ENCODE assay signal across 26 mouse cellular contexts in the genomic region with DNA sequence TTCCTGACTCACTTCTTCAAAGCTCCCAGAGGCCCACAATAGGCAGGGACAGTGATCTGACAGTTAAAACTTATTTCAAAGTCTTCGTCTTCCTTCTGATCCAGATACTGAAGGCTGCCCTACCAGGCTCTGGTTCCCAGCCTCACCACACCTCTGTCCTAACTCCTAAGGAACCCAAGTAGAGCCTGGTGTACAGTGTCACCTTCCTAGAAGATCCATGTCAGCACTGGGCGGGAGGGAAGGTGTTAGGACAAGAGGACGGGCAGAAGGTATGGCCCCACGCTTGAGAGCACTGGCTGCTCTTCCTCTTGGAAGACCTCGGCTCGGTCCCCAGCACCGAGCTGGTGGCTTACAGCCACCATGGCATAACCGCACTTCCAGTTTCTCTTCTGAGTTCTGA. TPM values are rescaled to one million over a fixed set of nuclear protein-coding genes. Genes with fewer than 3 reads are reported as not detected.
"Had no signal": no experiment of that assay in that cellular context is flagged by ENCODE, and none has a peak within 500 bp of the region (broad histone marks: within the 10 kb centered on the region; RNA-seq: fewer than 3 reads in every experiment).

No protein-coding gene starts in this region.

- ATAC-seq: liver, postnatal 0 days; lung, postnatal 0 days; midbrain, embryonic 13.5 days; midbrain, embryonic 16.5 days had no signal

- H3K4me2 ChIP-seq: lung, embryonic 15.5 days; midbrain, embryonic 11.5 days; midbrain, embryonic 13.5 days; neural tube, embryonic 13.5 days; neural tube, embryonic 15.5 days; stomach, embryonic 15.5 days had no signal

- H3K9me3 ChIP-seq: lung, embryonic 15.5 days; midbrain, embryonic 13.5 days; neural tube, embryonic 13.5 days; neural tube, embryonic 15.5 days; stomach, embryonic 15.5 days had no signal

- H3K27ac ChIP-seq: lung, embryonic 15.5 days; macrophage; midbrain, embryonic 13.5 days; neural tube, embryonic 13.5 days; neural tube, embryonic 15.5 days; stomach, embryonic 15.5 days; stomach, postnatal 0 days had no signal

- H3K4me3 ChIP-seq: lung, embryonic 15.5 days; megakaryocyte, embryonic 14.5 days; midbrain, embryonic 13.5 days; myocyte; neural tube, embryonic 13.5 days; neural tube, embryonic 15.5 days; stomach, embryonic 15.5 days had no signal

- DNase-seq: liver, postnatal 0 days; lung, adult 2 months; lung, postnatal 14 days; lung, postnatal 36 days; retina, postnatal 1 day; right cerebral cortex, adult 18-20 months; right cerebral cortex, postnatal 25 days; right cerebral cortex, postnatal 4 days; thymus, adult 2 months; thymus, postnatal 25 days; thymus, postnatal 4 days had no signal

- H3K9ac ChIP-seq: liver, postnatal 0 days; lung, embryonic 15.5 days; midbrain, embryonic 13.5 days; neural tube, embryonic 13.5 days; neural tube, embryonic 15.5 days; stomach, embryonic 15.5 days had no signal

- H3K27me3 ChIP-seq: lung, embryonic 15.5 days; megakaryocyte, embryonic 14.5 days; midbrain, embryonic 13.5 days; neural tube, embryonic 13.5 days; neural tube, embryonic 15.5 days; stomach, embryonic 15.5 days had no signal

RNA-seq across cellular contexts. Expression of gene Cabp1, which starts 45.8 kb away (rescaled TPM):
- total RNA-seq: megakaryocyte progenitor cell, adult 5-6 weeks had no signal
- polyA plus RNA-seq: liver, postnatal 0 days; macrophage had no signal

RNA-seq across cellular contexts. Expression of gene Gm10401, which starts 50.3 kb away (rescaled TPM):
- total RNA-seq: megakaryocyte progenitor cell, adult 5-6 weeks had no signal
- polyA plus RNA-seq: lung, adult 2 months; spleen, adult 2 months; testis, adult 2 months; thymus, adult 2 months had no signal
